Mouse (Mus musculus) lung, adult 2 months (tissue): Measurements from ENCODE around the gene Lrrc23. TPM values are rescaled to one million over a fixed set of nuclear protein-coding genes. Genes with fewer than 3 reads are reported as not detected.
A peak's percentile ranks its signal among the peaks of the same experiment; 100 is the strongest.

Source experiments
- DNase-seq: peaks from one replicate; pipeline ENCODE4 v3.0.0; 2022
- H3K4me1 ChIP-seq: fragments of 200-500 bp; 2 replicates; pipeline ENCODE4 v1.6.1; 2011; ENCODE audit warnings: low read length; ENCODE audit not compliant: control insufficient read depth, insufficient read depth
- H3K4me3 ChIP-seq: fragments of 200-500 bp; replicated peaks from 2 replicates; pipeline ENCODE3; 2011; ENCODE audit warnings: low read depth, mild to moderate bottlenecking, control low read depth, low read length; ENCODE audit errors: extremely low read depth
- CTCF ChIP-seq: fragments of 200-500 bp; IDR thresholded peaks from 2 replicates; pipeline ENCODE4 v1.5.1; 2011; ENCODE audit warnings: mild to moderate bottlenecking, low read length, control low read depth; ENCODE audit not compliant: insufficient read depth
- POLR2A ChIP-seq: fragments of 200-500 bp; IDR thresholded peaks from 2 replicates; pipeline ENCODE4 v1.6.1; 2011; ENCODE audit warnings: low read depth, mild to moderate bottlenecking, control low read depth, low read length, borderline replicate concordance; ENCODE audit errors: extremely low read depth
- WGBS: fragments of 180-500 bp; shearing (Covaris S2); methylation state at CpG from one replicate; pipeline ENCODE4 v1.1.7; 2018; 5-methylcytosine and 5-hydroxymethylcytosine counted together
- polyA plus RNA-seq: library from polyadenylated mRNA; depleted of rRNA; stranded (reverse); fragments of >200 nt; gene quantifications from 2 replicates; pipeline ENCODE4 v1.2.3, GENCODE M21; 2012

Gene Lrrc23
- polyA plus RNA-seq, 1 experiment = 35.8 TPM

GRCm38 (mm10) chr6:124744755-124745321, 34.7 kb downstream of the Lrrc23 start:
- Histone ChIP-seq H3K4me3 (peak overlapping the region; percentile 27), H3K4me1 (peaks cover 9% of the 10 kb centered on the region)
- TF ChIP-seq POLR2A = no peak
- no peak for TF ChIP-seq CTCF
- WGBS = 71% methylated on average over 26 of the region's 26 CpGs
- DNase-seq = no peak

- no peak for DNase-seq
- TF ChIP-seq CTCF (no peak), POLR2A (no peak)
- peaks cover 10% of the 10 kb centered on the region for H3K4me1 ChIP-seq
- 86% methylated on average over 8 of the region's 8 CpGs for WGBS
- H3K4me3 ChIP-seq = no peak overlapping the region
Measured at GRCm38 (mm10) chr6:124743647-124744046, 35.9 kb downstream of the Lrrc23 start.

- 88% methylated on average over 15 of the region's 15 CpGs for WGBS
- no peak for TF ChIP-seq POLR2A
- no peak for TF ChIP-seq CTCF
- DNase-seq = no peak
Measured at GRCm38 (mm10) chr6:124742839-124743514, 36.5 kb downstream of the Lrrc23 start.

GRCm38 (mm10) chr6:124741842-124742241, 37.7 kb downstream of the Lrrc23 start:
- Histone ChIP-seq H3K4me1 (peaks cover 10% of the 10 kb centered on the region), H3K4me3 (no peak overlapping the region)
- WGBS = 71% methylated on average over 3 of the region's 3 CpGs
- TF ChIP-seq POLR2A = no peak
- no peak for TF ChIP-seq CTCF
- no peak for DNase-seq

More at GRCm38 (mm10) chr6:124742839-124743514, 36.5 kb downstream of the Lrrc23 start:
- Histone ChIP-seq H3K4me1 (peaks cover 10% of the 10 kb centered on the region), H3K4me3 (no peak overlapping the region)

GRCm38 (mm10) chr6:124740888-124741761, 38.4 kb downstream of the Lrrc23 start, which contains the start of gene Grcc10:
Grcc10 (minus strand) TSS chr6:124741374.
- WGBS = under 1% methylated on average over 41 of the region's 41 CpGs
- Histone ChIP-seq H3K4me1 (peaks cover 8% of the 10 kb centered on the region), H3K4me3 (peak within 1 kb of the TSS; percentile 70)
- peak; percentile 82; the same call in 1 of the 2 replicates for TF ChIP-seq POLR2A
- no peak for TF ChIP-seq CTCF
- peak; percentile 88 for DNase-seq

- H3K4me1 ChIP-seq = peaks cover 7% of the 10 kb centered on the region
- WGBS = under 1% methylated on average over 29 of the region's 29 CpGs
- TF ChIP-seq CTCF (peak; percentile 40), POLR2A (no peak)
- peak overlapping the region; percentile 70 for H3K4me3 ChIP-seq
- DNase-seq = no peak
Measured at GRCm38 (mm10) chr6:124740211-124740887, 39.2 kb downstream of the Lrrc23 start.

- DNase-seq = no peak
- no peak for TF ChIP-seq CTCF
- no peak for TF ChIP-seq POLR2A
- 82% methylated on average over 10 of the region's 10 CpGs for WGBS
- no peak overlapping the region for H3K4me3 ChIP-seq
- H3K4me1 ChIP-seq = peaks cover 4% of the 10 kb centered on the region
Measured at GRCm38 (mm10) chr6:124739231-124739796, 40.2 kb downstream of the Lrrc23 start.

- WGBS = 25% methylated on average over 15 of the region's 15 CpGs
- TF ChIP-seq POLR2A (no peak), CTCF (no peak)
- H3K4me3 ChIP-seq = peak within 1 kb of the TSS; percentile 37
- peak; percentile 70 for DNase-seq
- peaks cover 4% of the 10 kb centered on the region for H3K4me1 ChIP-seq
Measured at GRCm38 (mm10) chr6:124738511-124739023, 41.0 kb downstream of the Lrrc23 start, which contains the start of gene Ptpn6. Ptpn6 (minus strand) TSS chr6:124738714.

- WGBS = 88% methylated on average over 11 of the region's 11 CpGs
- DNase-seq = no peak
- TF ChIP-seq POLR2A = no peak
- TF ChIP-seq CTCF = no peak
- H3K4me3 ChIP-seq = no peak overlapping the region
- peaks cover 4% of the 10 kb centered on the region for H3K4me1 ChIP-seq
Measured at GRCm38 (mm10) chr6:124737040-124737439, 42.5 kb downstream of the Lrrc23 start.
